Mouse (Mus musculus) cerebellum, adult 2 months (tissue): ENCODE results near the gene Sel1l3.

Experiments used
- CTCF ChIP-seq: fragments of 200-500 bp; IDR thresholded peaks from 2 replicates; pipeline ENCODE4 v1.5.1; 2011; ENCODE audit warnings: low read depth, mild to moderate bottlenecking, control low read depth, low read length, moderate library complexity, borderline replicate concordance; ENCODE audit not compliant: insufficient read depth
- POLR2A ChIP-seq: fragments of 200-500 bp; IDR thresholded peaks from 2 replicates; pipeline ENCODE4 v1.6.1; 2011; ENCODE audit warnings: low read length, control low read depth, borderline replicate concordance; ENCODE audit not compliant: insufficient read depth

GRCm38 (mm10) chr5:53135984-53136383 lies 77.7 kb downstream of the Sel1l3 start:
- TF ChIP-seq POLR2A (no peak), CTCF (no peak)
